In genomic region chr16:32431047-32431591, GRCm38 (mm10) we compare ENCODE assay signal across 9 mouse cellular contexts. TPM values are rescaled to one million over a fixed set of nuclear protein-coding genes. Genes with fewer than 3 reads are reported as not detected.
DNase-seq lines count a peak whose midpoint lies in the region; ATAC-seq and TF ChIP-seq lines count a peak whose summit lies in the region.
"Had no signal": no experiment of that assay in that cellular context is flagged by ENCODE, and none has a peak within 500 bp of the region (broad histone marks: within the 10 kb centered on the region; RNA-seq: fewer than 3 reads in every experiment).

No protein-coding gene starts in this region.

- H3K4me3 ChIP-seq in thymus, adult 2 months (ENCODE audit: control insufficient read depth, insufficient read depth, low read length): peak overlapping the region; percentile 76
- peak overlapping the region; percentile 88 for H3K4me3 ChIP-seq in hindbrain, embryonic 13.5 days
- peak overlapping the region; percentile 91 for H3K4me3 ChIP-seq in lung, embryonic 16.5 days (ENCODE audit: low read length)
- H3K4me3 ChIP-seq in small intestine, adult 2 months (ENCODE audit: low read depth, low read length): peak overlapping the region; percentile 89

- DNase-seq in adrenal gland, postnatal 25 days: peak; percentile 23
- DNase-seq in adrenal gland, adult (ENCODE audit: inconsistent age in 2 of 2, low spot score in 1 of 2): no peak
- DNase-seq in thymus, adult 2 months: peak; percentile 33
- no peak for DNase-seq in thymus, postnatal 25 days
- no peak for DNase-seq in right cerebral cortex, postnatal 14 days

- TF ChIP-seq CTCF in thymus, adult 2 months (IDR thresholded peaks at IDR 0.05; ENCODE audit: borderline replicate concordance, control insufficient read depth, extremely low read depth, insufficient read depth, low read length, poor library complexity): no peak
- no peak for TF ChIP-seq CTCF in small intestine, adult 2 months (IDR thresholded peaks at IDR 0.05; ENCODE audit: extremely low read depth, insufficient read length, insufficient replicate concordance, low read depth, low read length)

- WGBS in thymus, adult 2 months: 2% methylated on average over 28 of the region's 28 CpGs
- 2% methylated on average over 28 of the region's 28 CpGs for WGBS in hindbrain, embryonic 13.5 days
- under 1% methylated on average over 28 of the region's 28 CpGs for WGBS in lung, embryonic 16.5 days
- WGBS in small intestine, adult 2 months: under 1% methylated on average over 28 of the region's 28 CpGs

- ATAC-seq in hindbrain, embryonic 13.5 days (ENCODE audit: low FRiP score): peak; percentile 78
- ATAC-seq in lung, embryonic 16.5 days (ENCODE audit: low read depth): peak; percentile 24

- H3K4me1 ChIP-seq in thymus, adult 2 months (replicated peaks; ENCODE audit: control insufficient read depth, insufficient read depth, low read length): peaks cover 17% of the 10 kb centered on the region
- peaks cover 26% of the 10 kb centered on the region for H3K4me1 ChIP-seq in hindbrain, embryonic 13.5 days (replicated peaks)
- peaks cover 21% of the 10 kb centered on the region for H3K4me1 ChIP-seq in lung, embryonic 16.5 days (replicated peaks; ENCODE audit: control insufficient read depth, insufficient read depth, low read length)
- peaks cover 3% of the 10 kb centered on the region for H3K4me1 ChIP-seq in small intestine, adult 2 months (ENCODE audit: control insufficient read depth, insufficient read depth, insufficient read length, low read length)

- H3K9me3 ChIP-seq in hindbrain, embryonic 13.5 days: no peaks in the 10 kb centered on the region
- H3K9me3 ChIP-seq in lung, embryonic 16.5 days (ENCODE audit: control insufficient read depth, low read length): no peaks in the 10 kb centered on the region

- peak overlapping the region; percentile 87 for H3K4me2 ChIP-seq in hindbrain, embryonic 13.5 days
- H3K4me2 ChIP-seq in lung, embryonic 16.5 days (ENCODE audit: low read depth, low read length): peak overlapping the region; percentile 92

- H3K27me3 ChIP-seq in thymus, adult 2 months (ENCODE audit: control insufficient read depth, insufficient read depth, low read length): no peaks in the 10 kb centered on the region
- H3K27me3 ChIP-seq in hindbrain, embryonic 13.5 days: no peaks in the 10 kb centered on the region
- H3K27me3 ChIP-seq in lung, embryonic 16.5 days (ENCODE audit: control insufficient read depth, insufficient read depth, low read depth, low read length): no peaks in the 10 kb centered on the region
- H3K27me3 ChIP-seq in small intestine, adult 2 months (ENCODE audit: control insufficient read depth, insufficient read depth, low read length): no peaks in the 10 kb centered on the region

- no peaks in the 10 kb centered on the region for H3K36me3 ChIP-seq in thymus, adult 2 months (ENCODE audit: control insufficient read depth, insufficient read depth, low read length)
- no peaks in the 10 kb centered on the region for H3K36me3 ChIP-seq in hindbrain, embryonic 13.5 days
- H3K36me3 ChIP-seq in lung, embryonic 16.5 days (ENCODE audit: control insufficient read depth, insufficient read depth, low read length): no peaks in the 10 kb centered on the region
- 0 out of 2 replicates have a peak, but pooled peaks cover 2% of the 10 kb centered on the region for H3K36me3 ChIP-seq in small intestine, adult 2 months (ENCODE audit: control insufficient read depth, insufficient read depth, low read length)

- TF ChIP-seq POLR2A in thymus, adult 2 months (IDR thresholded peaks at IDR 0.05; ENCODE audit: control insufficient read depth, extremely low read depth, insufficient read depth, low read length, poor library complexity): 0 out of 2 replicates have a peak, but pooled peaks have one; percentile 0
- TF ChIP-seq POLR2A in small intestine, adult 2 months (IDR thresholded peaks at IDR 0.05; ENCODE audit: low read depth, low read length): no peak

- peak overlapping the region; percentile 92 for H3K9ac ChIP-seq in hindbrain, embryonic 13.5 days
- peak overlapping the region; percentile 91 for H3K9ac ChIP-seq in lung, embryonic 16.5 days (ENCODE audit: low read length)

- H3K27ac ChIP-seq in thymus, adult 2 months (ENCODE audit: control insufficient read depth, insufficient read depth, low read length): peak overlapping the region; percentile 6; the same call in 1 of the 2 replicates
- H3K27ac ChIP-seq in hindbrain, embryonic 13.5 days: peak overlapping the region; percentile 94
- H3K27ac ChIP-seq in lung, embryonic 16.5 days (ENCODE audit: low read length): peak overlapping the region; percentile 75
- peak overlapping the region; percentile 94 for H3K27ac ChIP-seq in small intestine, adult 2 months (ENCODE audit: insufficient read depth, low read depth, low read length)

RNA-seq across cellular contexts. Expression of gene Pcyt1a, which starts 0.4 kb away (rescaled TPM):
- total RNA-seq in adrenal gland, postnatal 25 days (2021): 83.4 and 100 TPM in 2 replicates
- polyA plus RNA-seq in thymus, adult 2 months (2012; rRNA removed): 19.7 and 21.2 TPM in 2 replicates
- polyA plus RNA-seq in hindbrain, embryonic 13.5 days (2015; fragmentation: Nextera tagmentation; extraction: Ambion mirVana): 45.4 and 48.2 TPM in 2 replicates
- polyA plus RNA-seq in lung, embryonic 16.5 days (2015; fragmentation: Nextera tagmentation; extraction: Ambion mirVana): 46.4 and 53.9 TPM in 2 replicates
- 55.4 and 115 TPM in 2 replicates for polyA plus RNA-seq in small intestine, adult 2 months (2012; rRNA removed)

RNA-seq across cellular contexts. Expression of gene Tctex1d2, which starts 11.6 kb away (rescaled TPM):
- 5.3 and 7.7 TPM in 2 replicates for total RNA-seq in adrenal gland, postnatal 25 days (2021)
- polyA plus RNA-seq in thymus, adult 2 months (2012; rRNA removed): 2.5 and 3.8 TPM in 2 replicates
- 35.4 and 36.6 TPM in 2 replicates for polyA plus RNA-seq in hindbrain, embryonic 13.5 days (2015; fragmentation: Nextera tagmentation; extraction: Ambion mirVana)
- 30.1 and 31.8 TPM in 2 replicates for polyA plus RNA-seq in lung, embryonic 16.5 days (2015; fragmentation: Nextera tagmentation; extraction: Ambion mirVana)
- 1.3 and 1.4 TPM in 2 replicates for polyA plus RNA-seq in small intestine, adult 2 months (2012; rRNA removed)

RNA-seq across cellular contexts. Expression of gene Tm4sf19, which starts 30.8 kb away (rescaled TPM):
- not detected in 2 replicates for total RNA-seq in adrenal gland, postnatal 25 days (2021)
- 0.23 TPM in 2 replicates for polyA plus RNA-seq in thymus, adult 2 months (2012; rRNA removed)
- polyA plus RNA-seq in hindbrain, embryonic 13.5 days (2015; fragmentation: Nextera tagmentation; extraction: Ambion mirVana): not detected in 2 replicates
- polyA plus RNA-seq in lung, embryonic 16.5 days (2015; fragmentation: Nextera tagmentation; extraction: Ambion mirVana): not detected in 2 replicates
- polyA plus RNA-seq in small intestine, adult 2 months (2012; rRNA removed): 0.17 and 0.35 TPM in 2 replicates
- total RNA-seq: hematopoietic stem cell, adult 5-6 weeks had no signal

RNA-seq across cellular contexts. Expression of gene Slc51a, which starts 56.6 kb away (rescaled TPM):
- total RNA-seq in adrenal gland, postnatal 25 days (2021): not detected in 2 replicates
- polyA plus RNA-seq in thymus, adult 2 months (2012; rRNA removed): 1.3 and 1.5 TPM in 2 replicates
- 0.13 and 0.26 TPM in 2 replicates for polyA plus RNA-seq in hindbrain, embryonic 13.5 days (2015; fragmentation: Nextera tagmentation; extraction: Ambion mirVana)
- polyA plus RNA-seq in lung, embryonic 16.5 days (2015; fragmentation: Nextera tagmentation; extraction: Ambion mirVana): 0.28 and 0.55 TPM in 2 replicates
- polyA plus RNA-seq in small intestine, adult 2 months (2012; rRNA removed): 102 and 424 TPM in 2 replicates

Comparison
In these comparisons a context has a peak if more than half of its experiments do, and no peak if none do; other contexts are left out.
1. DNase-seq: peak in adrenal gland, postnatal 25 days (single experiment) and thymus, adult 2 months (single experiment); none in adrenal gland, adult (0 of 2), thymus, postnatal 25 days (single experiment) and right cerebral cortex, postnatal 14 days (single experiment).
2. H3K27ac ChIP-seq: peak in every context shown above with its lines; median percentile 94 in hindbrain, embryonic 13.5 days; 94 in small intestine, adult 2 months; 75 in lung, embryonic 16.5 days; 6 in thymus, adult 2 months.
3. Peak in every context shown above with its lines, with median percentiles within 50 percentile points of each other: H3K4me3 ChIP-seq.